Mouse (Mus musculus) frontal cortex, adult (tissue): ENCODE data around the gene Serp2.

Experiments
- ATAC-seq: cut with Nextera tagmentation; 2 replicates; pipeline ENCODE4 v1.9.2; 2017; ENCODE audit warnings: mild to moderate bottlenecking, moderate library complexity, mixed read lengths; ENCODE audit not compliant: low TSS enrichment

Gene Serp2

GRCm38 (mm10) chr14:76498210-76498609 lies 58.5 kb downstream of the Serp2 start:
- no peak for ATAC-seq

GRCm38 (mm10) chr14:76497187-76497586 lies 59.5 kb downstream of the Serp2 start:
- ATAC-seq: no peak

- no peak for ATAC-seq
Measured at GRCm38 (mm10) chr14:76495022-76495421, 61.7 kb downstream of the Serp2 start.

- peak; percentile 32 for ATAC-seq
Measured at GRCm38 (mm10) chr14:76489128-76489527, 67.6 kb downstream of the Serp2 start.

GRCm38 (mm10) chr14:76488101-76489044 lies 68.3 kb downstream of the Serp2 start:
- peak; percentile 79 for ATAC-seq

GRCm38 (mm10) chr14:76487609-76488008 lies 69.1 kb downstream of the Serp2 start:
- no peak for ATAC-seq

GRCm38 (mm10) chr14:76483701-76484100 lies 73.0 kb downstream of the Serp2 start:
- no peak for ATAC-seq
